Mouse (Mus musculus) neural tube, embryonic 12.5 days (tissue): ENCODE results near the gene Cbfa2t3. TPM values are rescaled to one million over a fixed set of nuclear protein-coding genes. Genes with fewer than 3 reads are reported as not detected.

Source experiments
- ATAC-seq: fragments of 200-750 bp; cut with Nextera tagmentation; 2 replicates; pipeline ENCODE4 v1.8.0; 2017; ENCODE audit warnings: low read depth, mild to moderate bottlenecking, moderate TSS enrichment, moderate library complexity; ENCODE audit not compliant: low FRiP score
- H3K27ac ChIP-seq: fragments of 300-500 bp; sonication (generic); 2 replicates; pipeline ENCODE4 v1.5.1; 2016
- H3K27me3 ChIP-seq: fragments of 300-500 bp; sonication (generic); replicated peaks from 2 replicates; pipeline ENCODE4 v1.6.1; 2016; ENCODE audit warnings: mild to moderate bottlenecking
- H3K36me3 ChIP-seq: fragments of 300-500 bp; sonication (generic); 2 replicates; pipeline ENCODE4 v1.6.1; 2016; ENCODE audit warnings: mild to moderate bottlenecking
- H3K4me1 ChIP-seq: fragments of 300-500 bp; sonication (generic); 2 replicates; pipeline ENCODE4 v1.6.1; 2016
- H3K4me2 ChIP-seq: fragments of 300-500 bp; sonication (generic); replicated peaks from 2 replicates; pipeline ENCODE4 v1.6.1; 2016; ENCODE audit warnings: mild to moderate bottlenecking
- H3K4me3 ChIP-seq: fragments of 300-500 bp; sonication (generic); 2 replicates; pipeline ENCODE4 v1.5.1; 2016
- H3K9ac ChIP-seq: fragments of 300-500 bp; sonication (generic); 2 replicates; pipeline ENCODE4 v1.6.1; 2016; ENCODE audit warnings: mild to moderate bottlenecking
- H3K9me3 ChIP-seq: fragments of 300-500 bp; sonication (generic); 2 replicates; pipeline ENCODE4 v1.6.1; 2016; ENCODE audit warnings: mild to moderate bottlenecking
- WGBS: fragments of 180-500 bp; shearing (Covaris S2); methylation state at CpG from one replicate; pipeline ENCODE4 v1.1.7; 2016; 5-methylcytosine and 5-hydroxymethylcytosine counted together
- polyA plus RNA-seq: library from polyadenylated mRNA; unstranded; fragments of >200 nt; fragmentation: Nextera tagmentation; extraction: Ambion mirVana; gene quantifications from 2 replicates; pipeline ENCODE4 v1.2.1, GENCODE M21; 2016

Gene Cbfa2t3
- polyA plus RNA-seq, 1 experiment from 2014 or later, result 15.3 TPM

- H3K27me3 ChIP-seq, result peaks cover 57% of the 10 kb centered on the region
- no peak overlapping the region for H3K27ac ChIP-seq
- 32% methylated on average over 11 of the region's 11 CpGs for WGBS
- H3K36me3 ChIP-seq, result no peaks in the 10 kb centered on the region
- peak overlapping the region; percentile 88 for H3K4me2 ChIP-seq
- peak overlapping the region; percentile 90; the same call in 1 of the 2 replicates for H3K9ac ChIP-seq
- H3K4me3 ChIP-seq, result no peak overlapping the region
- no peaks in the 10 kb centered on the region for H3K9me3 ChIP-seq
- no peak for ATAC-seq
- peaks cover 43% of the 10 kb centered on the region for H3K4me1 ChIP-seq
Observed at GRCm38 (mm10) chr8:122679325-122679920, 19.5 kb downstream of the Cbfa2t3 start.

GRCm38 (mm10) chr8:122678896-122679210 is 20.1 kb downstream of the Cbfa2t3 start:
- Histone ChIP-seq H3K36me3 (no peaks in the 10 kb centered on the region), H3K27me3 (peaks cover 61% of the 10 kb centered on the region), H3K9ac (peak overlapping the region; percentile 90; the same call in 1 of the 2 replicates), H3K4me3 (peak overlapping the region; percentile 78), H3K4me2 (peak overlapping the region; percentile 88), H3K27ac (no peak overlapping the region), H3K9me3 (no peaks in the 10 kb centered on the region), H3K4me1 (peaks cover 48% of the 10 kb centered on the region)
- under 1% methylated on average over 14 of the region's 14 CpGs for WGBS
- ATAC-seq, result no peak

- H3K9ac ChIP-seq, result peak overlapping the region; percentile 90
- H3K27me3 ChIP-seq, result peaks cover 61% of the 10 kb centered on the region
- H3K4me2 ChIP-seq, result peak overlapping the region; percentile 88
- H3K36me3 ChIP-seq, result no peaks in the 10 kb centered on the region
- H3K4me1 ChIP-seq, result peaks cover 51% of the 10 kb centered on the region
- H3K27ac ChIP-seq, result peak overlapping the region; percentile 89
- ATAC-seq, result peak; percentile 80
- WGBS, result under 1% methylated on average over 126 of the region's 127 CpGs
- no peaks in the 10 kb centered on the region for H3K9me3 ChIP-seq
- H3K4me3 ChIP-seq, result peak overlapping the region; percentile 78
Observed at GRCm38 (mm10) chr8:122678061-122678895, 20.6 kb downstream of the Cbfa2t3 start.

- H3K27me3 ChIP-seq, result peaks cover 62% of the 10 kb centered on the region
Observed at GRCm38 (mm10) chr8:122677481-122678021, 21.4 kb downstream of the Cbfa2t3 start.

GRCm38 (mm10) chr8:122676621-122677480 is 22.1 kb downstream of the Cbfa2t3 start:
- WGBS, result 14% methylated on average over 16 of the region's 16 CpGs
- Histone ChIP-seq H3K9ac (peak overlapping the region; percentile 90), H3K27me3 (peaks cover 59% of the 10 kb centered on the region), H3K9me3 (no peaks in the 10 kb centered on the region), H3K4me1 (peaks cover 54% of the 10 kb centered on the region), H3K4me3 (peak overlapping the region; percentile 78), H3K36me3 (no peaks in the 10 kb centered on the region), H3K4me2 (peak overlapping the region; percentile 88), H3K27ac (peak overlapping the region; percentile 89)
- peak; percentile 57 for ATAC-seq

More at GRCm38 (mm10) chr8:122677481-122678021, 21.4 kb downstream of the Cbfa2t3 start:
- Histone ChIP-seq H3K4me1 (peaks cover 51% of the 10 kb centered on the region), H3K9me3 (no peaks in the 10 kb centered on the region), H3K9ac (peak overlapping the region; percentile 90), H3K4me3 (peak overlapping the region; percentile 78), H3K27ac (peak overlapping the region; percentile 89), H3K4me2 (peak overlapping the region; percentile 88), H3K36me3 (no peaks in the 10 kb centered on the region)
- WGBS, result 1% methylated on average over 35 of the region's 35 CpGs
- ATAC-seq, result peak; percentile 25

- Histone ChIP-seq H3K27me3 (peaks cover 54% of the 10 kb centered on the region), H3K4me1 (peaks cover 64% of the 10 kb centered on the region), H3K27ac (0 out of 2 replicates have a peak overlapping the region, but pooled peaks have one; percentile 89)
Observed at GRCm38 (mm10) chr8:122675596-122676420, 23.1 kb downstream of the Cbfa2t3 start.

GRCm38 (mm10) chr8:122674999-122675398 is 23.9 kb downstream of the Cbfa2t3 start:
- Histone ChIP-seq H3K4me1 (peaks cover 67% of the 10 kb centered on the region), H3K27ac (no peak overlapping the region), H3K27me3 (peaks cover 49% of the 10 kb centered on the region), H3K36me3 (no peaks in the 10 kb centered on the region), H3K4me3 (peak overlapping the region; percentile 78; the same call in 1 of the 2 replicates), H3K4me2 (peak overlapping the region; percentile 88), H3K9ac (no peak overlapping the region), H3K9me3 (no peaks in the 10 kb centered on the region)
- WGBS, result 40% methylated on average over 7 of the region's 7 CpGs
- no peak for ATAC-seq

More at GRCm38 (mm10) chr8:122675596-122676420, 23.1 kb downstream of the Cbfa2t3 start:
- peak overlapping the region; percentile 90 for H3K9ac ChIP-seq
- ATAC-seq, result no peak
- H3K4me3 ChIP-seq, result peak overlapping the region; percentile 78
- H3K9me3 ChIP-seq, result no peaks in the 10 kb centered on the region
- WGBS, result 75% methylated on average over 17 of the region's 17 CpGs
- peak overlapping the region; percentile 88 for H3K4me2 ChIP-seq
- H3K36me3 ChIP-seq, result no peaks in the 10 kb centered on the region

GRCm38 (mm10) chr8:122673989-122674388 is 24.9 kb downstream of the Cbfa2t3 start:
- 80% methylated on average over 12 of the region's 12 CpGs for WGBS
- Histone ChIP-seq H3K9ac (0 out of 2 replicates have a peak overlapping the region, but pooled peaks have one; percentile 34), H3K27ac (no peak overlapping the region), H3K4me2 (peak overlapping the region; percentile 88), H3K36me3 (no peaks in the 10 kb centered on the region), H3K9me3 (no peaks in the 10 kb centered on the region), H3K4me1 (peaks cover 59% of the 10 kb centered on the region), H3K4me3 (no peak overlapping the region), H3K27me3 (peaks cover 42% of the 10 kb centered on the region; the same call in 1 of the 2 replicates)
- ATAC-seq, result no peak

- peaks cover 27% of the 10 kb centered on the region; the same call in 1 of the 2 replicates for H3K27me3 ChIP-seq
- 0 out of 2 replicates have a peak overlapping the region, but pooled peaks have one; percentile 5 for H3K4me2 ChIP-seq
- H3K4me3 ChIP-seq, result no peak overlapping the region
- ATAC-seq, result no peak
- WGBS, result 74% methylated on average over 6 of the region's 6 CpGs
- no peak overlapping the region for H3K9ac ChIP-seq
- H3K4me1 ChIP-seq, result peaks cover 68% of the 10 kb centered on the region
- H3K9me3 ChIP-seq, result no peaks in the 10 kb centered on the region
- H3K27ac ChIP-seq, result no peak overlapping the region
- no peaks in the 10 kb centered on the region; the same call in 1 of the 2 replicates for H3K36me3 ChIP-seq
Observed at GRCm38 (mm10) chr8:122671894-122672293, 27.0 kb downstream of the Cbfa2t3 start.

GRCm38 (mm10) chr8:122670718-122671117 is 28.2 kb downstream of the Cbfa2t3 start:
- ATAC-seq, result no peak
- peaks cover 17% of the 10 kb centered on the region; the same call in 1 of the 2 replicates for H3K27me3 ChIP-seq
- WGBS, result 83% methylated on average over 3 of the region's 3 CpGs
- no peak overlapping the region for H3K27ac ChIP-seq
- peaks cover 69% of the 10 kb centered on the region for H3K4me1 ChIP-seq
- no peak overlapping the region for H3K9ac ChIP-seq
- H3K4me2 ChIP-seq, result no peak overlapping the region; the same call in 1 of the 2 replicates
- no peaks in the 10 kb centered on the region; the same call in 1 of the 2 replicates for H3K36me3 ChIP-seq
- H3K9me3 ChIP-seq, result no peaks in the 10 kb centered on the region
- no peak overlapping the region for H3K4me3 ChIP-seq

- WGBS, result 23% methylated on average over 11 of the region's 11 CpGs
- Histone ChIP-seq H3K4me1 (peaks cover 68% of the 10 kb centered on the region), H3K9ac (no peak overlapping the region), H3K4me2 (no peak overlapping the region), H3K27ac (no peak overlapping the region), H3K36me3 (no peaks in the 10 kb centered on the region; the same call in 1 of the 2 replicates), H3K27me3 (peaks cover 14% of the 10 kb centered on the region; the same call in 1 of the 2 replicates), H3K9me3 (no peaks in the 10 kb centered on the region), H3K4me3 (no peak overlapping the region)
- no peak for ATAC-seq
Observed at GRCm38 (mm10) chr8:122670001-122670400, 28.9 kb downstream of the Cbfa2t3 start.
